Mouse (Mus musculus) left cerebral cortex, postnatal 25 days (tissue): ENCODE measurements around the gene Ssx2ip. TPM values are rescaled to one million over a fixed set of nuclear protein-coding genes. Genes with fewer than 3 reads are reported as not detected.
A peak's percentile ranks its signal among the peaks of the same experiment; 100 is the strongest.
"Not testable (repeated sequence)": the region's sequence is repeated elsewhere in the genome, so short reads cannot be mapped to it uniquely, and the experiment has no call there.

Experiments
- DNase-seq, 2 experiments: peaks; one replicate each; pipeline ENCODE4 v3.0.0; 2022; ENCODE audit warnings: low spot score in 2 of 2, mixed read lengths in 1 of 2
- intact Hi-C: fragments of 180-260 bp; cut with DNase I; formaldehyde crosslinking; loops from one replicate; pipeline ENCODE4 v1.15.1; 2025
- total RNA-seq, 2 experiments: library from RNA; stranded (reverse); gene quantifications; 2 replicates each; pipeline ENCODE4 v1.2.3; 2021

Ssx2ip gene
- total RNA-seq, 2 experiments from 2014 or later, result 97.0 to 97.3 TPM

DNA sequence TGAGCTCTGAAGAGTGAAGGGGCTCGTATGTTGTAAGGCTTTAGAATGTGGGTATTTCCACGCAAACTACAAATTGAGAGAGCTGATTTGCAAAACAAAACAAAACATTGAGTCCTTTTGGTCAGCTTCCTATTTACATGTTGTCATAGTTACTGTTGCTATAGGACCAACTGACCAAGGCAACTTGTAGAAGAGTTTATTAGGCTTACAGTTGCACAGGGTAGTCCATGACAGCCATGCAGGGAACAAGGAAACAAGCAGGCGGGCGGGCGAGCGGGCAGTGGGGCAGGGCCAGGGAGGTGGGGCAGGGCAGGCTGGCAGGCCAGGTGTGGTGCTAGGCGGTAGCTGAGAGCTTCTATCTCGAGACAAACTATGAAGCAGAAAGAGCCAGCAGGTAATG lies 22.0 kb downstream of the Ssx2ip start:
- DNase-seq, result no peak
- intact Hi-C loops, result no loop called here

DNA sequence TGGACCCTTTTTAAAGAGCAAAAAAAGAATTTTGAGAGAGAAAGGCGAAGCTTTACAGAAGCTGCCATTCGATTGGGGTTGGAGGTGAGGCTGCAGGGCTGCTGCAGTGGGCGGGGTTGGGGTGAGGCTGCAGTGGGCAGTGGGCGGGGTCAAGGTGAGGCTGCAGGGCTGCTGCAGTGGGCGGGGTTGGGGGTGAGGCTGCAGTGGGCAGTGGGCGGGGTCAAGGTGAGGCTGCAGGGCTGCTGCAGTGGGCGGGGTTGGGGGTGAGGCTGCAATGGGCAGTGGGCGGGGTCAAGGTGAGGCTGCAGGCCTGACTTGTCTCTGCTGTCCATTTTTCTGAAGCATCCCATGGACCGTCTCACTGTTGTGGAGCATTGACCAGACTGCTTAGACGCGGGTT lies 28.6 kb downstream of the Ssx2ip start:
- DNase-seq, intact Hi-C loops: not testable (repeated sequence)

GRCm38 (mm10) chr3:146433681-146434350 lies 29.4 kb downstream of the Ssx2ip start:
- intact Hi-C loops, result no loop called here
- DNase-seq, result no peak

DNA sequence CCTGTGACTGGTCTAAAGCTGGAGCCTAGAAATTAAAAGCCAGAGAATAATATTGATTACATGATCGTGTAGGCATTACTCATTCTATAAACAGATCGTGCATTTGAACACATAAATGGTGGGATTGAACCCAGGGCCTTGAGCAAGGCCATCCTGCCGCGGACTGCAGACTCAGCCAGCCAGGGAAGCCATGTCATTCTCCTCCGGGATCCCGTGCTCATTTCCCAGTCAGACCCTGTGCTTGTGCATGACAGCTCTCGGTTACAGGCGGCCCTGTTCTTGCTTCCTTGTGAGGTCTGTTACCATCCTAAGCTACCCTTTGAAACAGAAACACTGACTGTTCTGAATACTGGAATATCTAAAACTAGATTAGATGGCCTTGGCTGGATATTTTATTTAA lies 30.2 kb downstream of the Ssx2ip start:
- DNase-seq, result no peak
- intact Hi-C loops, result no loop called here

DNA sequence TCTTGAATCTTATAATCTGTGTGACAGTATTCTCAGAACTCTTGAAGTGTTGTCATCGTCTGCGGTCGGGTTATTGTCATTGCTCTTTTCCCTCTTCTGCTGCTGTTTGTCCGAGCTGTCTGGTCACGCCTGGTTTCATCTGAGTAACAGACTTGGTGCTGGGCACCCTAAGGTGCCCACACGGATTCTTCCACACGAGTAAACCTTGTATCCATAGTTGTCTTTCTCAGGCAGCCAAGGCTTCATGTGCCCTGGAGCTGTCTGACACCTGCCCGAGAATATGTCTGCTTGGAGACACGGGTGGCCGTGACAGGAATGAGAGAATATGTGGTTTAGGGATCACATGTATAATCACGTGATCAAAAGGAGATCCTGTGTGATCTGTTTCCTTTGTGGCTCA lies 31.1 kb downstream of the Ssx2ip start:
- intact Hi-C loops, result no loop called here

GRCm38 (mm10) chr3:146436114-146436513 lies 31.7 kb downstream of the Ssx2ip start:
- intact Hi-C loops, result no loop called here
- no peak for DNase-seq

More for the DNA sequence above, 31.1 kb downstream of the Ssx2ip start:
- DNase-seq, result no peak

DNA sequence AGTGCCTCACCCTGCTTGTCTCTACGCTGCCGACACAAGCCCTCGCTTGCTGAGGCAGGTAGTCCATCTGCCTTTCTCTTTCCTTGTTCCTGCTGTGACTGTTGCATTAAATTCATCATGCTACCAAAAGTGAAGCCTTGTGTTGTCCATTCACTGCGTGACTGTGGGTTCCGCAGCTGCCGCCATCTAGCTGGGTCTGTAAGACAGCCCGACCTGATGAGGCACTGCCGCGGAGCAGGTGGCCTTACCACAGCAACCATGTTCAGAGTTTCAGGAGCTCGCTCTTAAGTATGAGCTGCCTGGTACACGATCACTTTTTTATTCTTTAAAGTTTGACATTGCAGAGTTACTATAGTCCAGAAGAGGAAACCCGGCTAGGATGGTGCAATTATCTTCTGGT lies 35.6 kb downstream of the Ssx2ip start:
- intact Hi-C loops, result no loop called here
- DNase-seq, result no peak

DNA sequence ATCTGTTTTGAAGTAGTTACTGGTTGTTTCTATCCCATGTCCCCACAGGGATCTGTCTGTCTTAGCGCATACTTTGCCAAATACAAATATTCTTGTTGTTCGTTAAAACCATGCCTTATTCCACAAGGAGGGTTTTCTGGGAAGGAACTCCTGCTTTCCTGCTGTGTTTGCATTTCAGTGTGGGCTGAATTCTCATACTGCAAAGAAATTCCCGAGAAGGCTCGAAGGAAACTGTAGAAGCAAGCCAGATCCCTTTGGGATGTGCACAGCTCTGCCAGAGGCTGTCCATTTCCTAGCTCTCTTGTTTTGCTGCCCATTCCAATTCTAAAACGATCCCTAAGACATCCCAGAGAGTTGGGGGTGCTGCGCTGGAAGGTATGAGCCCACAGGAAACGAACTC lies 36.0 kb downstream of the Ssx2ip start:
- intact Hi-C loops, result no loop called here
- peak in 1 of 2 experiments; percentile 60 for DNase-seq

DNA sequence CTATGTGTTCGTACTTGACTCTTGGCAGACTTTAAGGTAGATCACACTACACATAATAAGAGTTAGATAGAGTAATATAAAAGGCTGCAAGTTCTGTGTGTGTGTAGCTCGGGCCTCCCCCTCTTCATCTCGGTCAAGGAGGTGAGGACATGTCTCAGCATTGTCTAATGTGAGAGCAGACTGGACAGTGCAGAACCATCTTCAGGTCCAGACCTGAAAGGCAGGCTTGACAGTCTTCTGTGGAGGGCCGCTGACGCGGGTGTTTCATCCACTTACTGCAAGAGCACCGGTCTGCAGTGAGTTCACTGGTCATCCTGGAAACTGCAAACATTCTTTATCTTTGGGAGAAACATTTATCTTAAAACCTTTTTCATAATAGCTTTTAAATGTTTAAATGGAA lies 38.0 kb downstream of the Ssx2ip start:
- no peak for DNase-seq
- intact Hi-C loops, result no loop called here

DNA sequence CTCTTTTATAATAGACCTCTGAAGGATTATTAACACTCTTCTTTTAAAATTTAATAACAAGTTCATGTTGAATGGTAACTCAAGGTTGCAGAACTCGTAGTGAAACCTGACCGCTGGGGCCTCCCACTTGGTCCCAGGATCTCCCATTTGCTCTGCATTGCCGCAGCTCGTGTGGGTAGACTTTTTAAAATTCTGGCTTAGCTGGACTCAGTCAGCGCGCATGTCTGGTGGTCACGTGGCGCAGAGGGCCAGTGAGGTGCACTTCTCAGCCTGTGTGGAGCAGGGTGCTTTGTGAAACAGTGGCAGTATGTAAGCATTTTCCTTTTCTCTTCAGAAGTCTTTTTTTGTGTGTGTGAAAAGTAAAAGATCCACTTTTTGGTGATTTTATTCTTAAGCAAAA lies 38.5 kb downstream of the Ssx2ip start:
- intact Hi-C loops, result no loop called here

DNA sequence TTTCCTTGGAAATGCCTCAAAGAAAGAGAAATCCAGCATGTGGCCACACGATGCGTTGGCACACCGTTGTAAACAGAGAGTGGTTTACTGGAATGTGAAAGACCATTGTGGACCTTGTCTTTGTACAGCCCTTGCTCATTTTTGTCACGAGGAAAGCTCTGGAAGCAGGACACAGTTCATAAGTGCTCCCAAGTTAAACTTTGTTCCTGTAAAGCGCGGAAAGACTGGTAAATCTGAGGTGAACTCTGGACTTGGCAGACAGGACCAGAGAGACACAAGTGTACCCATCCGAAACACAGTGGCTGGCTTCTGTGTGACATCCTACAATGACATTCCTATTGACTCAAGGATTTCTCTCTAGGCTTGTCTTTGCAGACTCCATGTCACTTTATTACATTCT lies 38.9 kb downstream of the Ssx2ip start:
- intact Hi-C loops, result no loop called here

More for the DNA sequence above, 38.5 kb downstream of the Ssx2ip start:
- no peak for DNase-seq

DNA sequence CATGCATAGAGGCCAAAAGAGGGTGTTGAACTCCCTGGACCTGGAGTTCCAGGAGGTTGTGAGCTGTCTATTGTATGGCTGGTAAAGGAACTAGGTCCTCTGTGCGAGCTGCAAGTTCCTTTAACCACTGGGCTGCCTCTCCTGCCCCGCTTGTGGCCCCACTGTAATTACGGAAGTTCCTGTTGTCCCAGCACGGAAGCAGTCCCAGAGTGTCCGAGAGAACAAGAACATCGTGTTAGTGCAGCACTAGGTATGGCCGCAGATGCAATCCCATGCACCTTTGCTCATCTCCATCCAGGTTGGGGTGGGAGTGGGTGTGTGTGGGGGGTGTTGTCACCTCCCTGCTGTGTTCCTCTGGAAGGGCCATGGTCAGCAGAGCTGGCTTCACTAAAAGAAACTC lies 40.4 kb downstream of the Ssx2ip start:
- intact Hi-C loops, result no loop called here

More for the DNA sequence above, 38.9 kb downstream of the Ssx2ip start:
- no peak for DNase-seq

GRCm38 (mm10) chr3:146447156-146447555 lies 42.7 kb downstream of the Ssx2ip start:
- DNase-seq, result no peak
- intact Hi-C loops, result no loop called here

More for the DNA sequence above, 40.4 kb downstream of the Ssx2ip start:
- DNase-seq, result no peak

DNA sequence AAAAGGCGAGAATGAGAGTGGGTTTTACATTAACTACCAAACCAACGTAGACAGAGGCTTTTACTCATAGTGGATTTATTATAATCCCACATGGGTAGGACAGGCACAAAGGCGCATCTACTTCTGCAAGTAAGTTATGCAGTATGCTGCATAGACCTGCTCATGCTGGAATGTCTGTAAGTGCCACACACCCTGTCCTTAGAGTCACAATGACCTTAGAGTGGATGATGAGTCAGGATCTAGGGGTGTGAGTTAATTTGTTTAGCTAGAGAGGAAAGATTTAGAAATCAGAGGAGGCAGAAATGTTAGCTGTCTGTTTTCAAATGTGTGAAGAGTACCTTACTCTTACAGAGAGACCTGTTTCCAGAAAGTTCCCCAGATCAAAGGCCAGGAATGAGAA lies 43.2 kb downstream of the Ssx2ip start:
- no peak for DNase-seq
- intact Hi-C loops, result no loop called here

GRCm38 (mm10) chr3:146448372-146448771 lies 43.9 kb downstream of the Ssx2ip start:
- intact Hi-C loops, result no loop called here
- no peak for DNase-seq

DNA sequence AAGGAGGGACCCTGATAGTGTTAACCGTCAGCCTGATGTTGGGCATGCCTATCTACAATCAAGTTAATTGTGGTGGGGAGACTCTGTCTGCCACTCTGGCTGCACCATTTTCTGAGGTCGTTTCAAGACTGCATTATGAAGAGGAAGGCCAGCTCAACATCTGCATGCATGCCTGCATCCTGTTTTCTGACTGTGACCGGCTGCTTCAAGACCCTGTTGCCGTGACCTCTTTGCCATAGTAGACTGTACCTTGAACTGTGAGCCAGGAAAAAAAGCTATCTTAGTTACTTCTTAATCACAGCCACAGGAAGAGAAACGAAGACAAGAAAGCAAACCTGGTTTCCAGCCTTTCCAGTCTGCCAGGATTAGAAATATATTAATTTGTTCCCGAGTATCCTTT lies 44.5 kb downstream of the Ssx2ip start:
- no peak for DNase-seq
- intact Hi-C loops, result no loop called here

DNA sequence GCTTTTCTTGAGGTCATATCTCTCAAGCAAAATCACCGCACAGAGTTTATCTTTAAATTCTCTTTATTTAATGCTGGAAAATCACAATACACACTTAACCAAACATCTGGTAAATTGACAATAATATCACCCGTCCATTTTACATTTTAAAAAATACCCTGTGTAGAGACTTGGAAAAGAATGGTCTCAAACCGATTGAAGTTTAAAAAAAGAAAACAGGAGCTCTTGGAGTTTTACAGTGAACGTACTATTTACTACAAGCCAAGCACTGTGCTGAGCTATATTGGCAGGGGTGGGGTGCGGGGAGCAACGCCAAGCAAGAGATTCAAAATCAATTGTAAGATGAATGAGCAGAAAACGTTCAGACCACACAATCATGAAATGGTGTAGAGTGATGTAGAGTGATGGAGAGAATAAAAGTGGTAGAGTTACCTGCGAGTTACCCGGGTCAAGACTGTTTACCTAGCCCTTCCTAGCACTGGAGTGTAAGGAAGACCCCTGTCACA lies 45.4 kb downstream of the Ssx2ip start, which contains the start of gene Ctbs:
Ctbs (plus strand) TSS at position 51 of the 506 bp plus-strand sequence.
- DNase-seq, result no peak
- intact Hi-C loops, result loop anchor here (2.0 to 10.0 kb wide), 2 partner anchors 105 to 335 kb away; no protein-coding TSS in a partner anchor

DNA sequence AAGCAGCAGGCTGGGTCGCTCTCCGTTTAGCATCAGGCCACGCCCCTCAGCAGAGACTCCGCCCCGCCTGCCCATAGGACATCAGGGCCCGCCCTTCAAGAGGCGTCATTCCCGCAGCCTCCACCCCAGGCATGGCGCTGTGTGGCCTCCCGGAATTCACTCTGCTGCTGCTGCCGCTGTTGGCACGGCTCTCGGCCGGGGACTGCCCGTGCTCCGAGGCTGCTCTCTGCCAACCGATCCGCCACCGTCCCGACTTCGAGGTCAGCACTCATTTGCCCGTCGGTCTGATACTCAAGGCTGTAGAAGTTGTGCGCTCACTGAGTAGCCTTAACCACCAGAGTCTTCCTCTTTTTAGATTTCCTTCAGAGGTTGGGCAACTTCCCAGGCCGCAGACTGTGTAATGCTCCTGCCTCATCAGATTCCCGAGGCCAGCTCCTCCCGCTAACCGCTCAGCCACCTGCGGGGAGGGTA lies 46.0 kb downstream of the Ssx2ip start:
- intact Hi-C loops, result loop anchor here (2.0 to 10.0 kb wide), 2 partner anchors 106 to 334 kb away; no protein-coding TSS in a partner anchor
- DNase-seq, result peak; percentile 91 to 95

- DNase-seq, result no peak
- intact Hi-C loops, result loop anchor here (2.0 to 10.0 kb wide), 2 partner anchors 107 to 333 kb away; no protein-coding TSS in a partner anchor
Measured at GRCm38 (mm10) chr3:146451375-146451774, 46.9 kb downstream of the Ssx2ip start.

DNA sequence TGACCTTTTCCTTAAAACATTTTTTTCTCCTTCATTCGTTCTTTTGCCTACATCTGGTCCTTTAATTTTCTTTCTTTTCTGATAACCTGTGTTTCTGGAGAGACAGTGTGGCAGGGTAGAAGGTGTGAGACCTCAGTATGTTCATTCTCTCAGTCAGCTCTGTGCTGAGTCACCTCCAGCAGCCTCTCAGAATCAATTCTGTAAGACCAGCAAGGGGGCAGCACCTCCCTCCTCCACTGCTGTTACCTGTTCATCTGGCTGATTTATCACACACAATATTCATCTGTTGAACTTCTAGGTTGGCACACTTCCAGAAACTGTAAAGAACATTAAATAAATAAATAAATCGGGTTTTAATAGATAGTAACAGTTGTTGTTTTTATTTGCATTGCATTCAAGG lies 58.5 kb downstream of the Ssx2ip start:
- intact Hi-C loops, result no loop called here
- DNase-seq, result no peak

- DNase-seq, result no peak
- intact Hi-C loops, result no loop called here
Measured at GRCm38 (mm10) chr3:146469226-146469625, 64.8 kb downstream of the Ssx2ip start.
